Mouse (Mus musculus): ENCODE results near the gene Golph3. TPM values are rescaled to one million over a fixed set of nuclear protein-coding genes. Genes with fewer than 3 reads are reported as not detected.
A peak's percentile ranks its signal among the peaks of the same experiment; 100 is the strongest.

The Golph3 gene
- polyA plus RNA-seq, 1 experiment from 2014 or later, result 47.1 TPM

- Histone ChIP-seq H3K9ac (no peak overlapping the region), H3K4me3 (replicated peaks) (no peak overlapping the region), H3K4me2 (no peak overlapping the region), H3K4me1 (replicated peaks) (peaks cover 31% of the 10 kb centered on the region), H3K9me3 (replicated peaks) (no peaks in the 10 kb centered on the region), H3K27ac (replicated peaks) (no peak overlapping the region), H3K36me3 (replicated peaks) (no peaks in the 10 kb centered on the region), H3K27me3 (peaks cover 5% of the 10 kb centered on the region)
- WGBS (ENCODE audit: insufficient replicate concordance), result 65% methylated on average over 8 of the region's 8 CpGs
- ATAC-seq (ENCODE audit: insufficient read depth), result no peak
These were observed 2.8 kb upstream of the Golph3 start for GRCm38 (mm10) chr15:12318451-12318850.

GRCm38 (mm10) chr15:12319889-12320288 lies 1.4 kb upstream of the Golph3 start:
- H3K27ac ChIP-seq (replicated peaks), result no peak overlapping the region
- WGBS (ENCODE audit: insufficient replicate concordance), result 46% methylated on average over 5 of the region's 5 CpGs
- H3K4me1 ChIP-seq (replicated peaks), result peaks cover 37% of the 10 kb centered on the region
- ATAC-seq (ENCODE audit: insufficient read depth), result no peak
- peak overlapping the region; percentile 100; the same call in 1 of the 2 replicates for H3K4me3 ChIP-seq (replicated peaks)
- H3K9ac ChIP-seq, result no peak overlapping the region
- no peaks in the 10 kb centered on the region for H3K36me3 ChIP-seq (replicated peaks)
- peak overlapping the region; percentile 92 for H3K4me2 ChIP-seq
- peaks cover 5% of the 10 kb centered on the region for H3K27me3 ChIP-seq
- H3K9me3 ChIP-seq (replicated peaks), result no peaks in the 10 kb centered on the region

- ATAC-seq (ENCODE audit: insufficient read depth), result peak; percentile 16
- peaks cover 5% of the 10 kb centered on the region for H3K27me3 ChIP-seq
- peaks cover under 1% of the 10 kb centered on the region; the same call in 1 of the 2 replicates for H3K36me3 ChIP-seq (replicated peaks)
- H3K9ac ChIP-seq, result peak overlapping the region; percentile 100
- H3K4me2 ChIP-seq, result peak overlapping the region; percentile 92
- peak overlapping the region; percentile 100 for H3K4me3 ChIP-seq (replicated peaks)
- H3K4me1 ChIP-seq (replicated peaks), result peaks cover 41% of the 10 kb centered on the region
- WGBS (ENCODE audit: insufficient replicate concordance), result 3% methylated on average over 22 of the region's 22 CpGs
- peak overlapping the region; percentile 94 for H3K27ac ChIP-seq (replicated peaks)
- no peaks in the 10 kb centered on the region for H3K9me3 ChIP-seq (replicated peaks)
These were observed 684 bp upstream of the Golph3 start for GRCm38 (mm10) chr15:12320441-12321090.

- H3K9ac ChIP-seq, result peak within 1 kb of the TSS; percentile 100
- no peaks in the 10 kb centered on the region for H3K9me3 ChIP-seq (replicated peaks)
- peaks cover 5% of the 10 kb centered on the region for H3K27me3 ChIP-seq
- H3K4me2 ChIP-seq, result peak within 1 kb of the TSS; percentile 92
- H3K36me3 ChIP-seq (replicated peaks), result peaks cover 4% of the 10 kb centered on the region
- peak; percentile 42 for ATAC-seq (ENCODE audit: insufficient read depth)
- under 1% methylated on average over 68 of the region's 70 CpGs for WGBS (ENCODE audit: insufficient replicate concordance)
- peaks cover 49% of the 10 kb centered on the region for H3K4me1 ChIP-seq (replicated peaks)
- H3K27ac ChIP-seq (replicated peaks), result peak within 1 kb of the TSS; percentile 94
- H3K4me3 ChIP-seq (replicated peaks), result peak within 1 kb of the TSS; percentile 100
These were observed 755 bp downstream of the Golph3 start, which contains the start of gene 1810049J17Rik for GRCm38 (mm10) chr15:12321788-12322621. Gene 1810049J17Rik, minus strand, starts transcription at chr15:12321899.

GRCm38 (mm10) chr15:12322676-12323402 lies 1.6 kb downstream of the Golph3 start:
- WGBS (ENCODE audit: insufficient replicate concordance), result 12% methylated on average over 9 of the region's 9 CpGs
- H3K27me3 ChIP-seq, result peaks cover 5% of the 10 kb centered on the region
- H3K4me2 ChIP-seq, result peak overlapping the region; percentile 92
- peaks cover 10% of the 10 kb centered on the region for H3K36me3 ChIP-seq (replicated peaks)
- no peak for ATAC-seq (ENCODE audit: insufficient read depth)
- peak overlapping the region; percentile 94 for H3K27ac ChIP-seq (replicated peaks)
- H3K9me3 ChIP-seq (replicated peaks), result no peaks in the 10 kb centered on the region
- H3K4me3 ChIP-seq (replicated peaks), result peak overlapping the region; percentile 100
- H3K9ac ChIP-seq, result peak overlapping the region; percentile 100
- peaks cover 48% of the 10 kb centered on the region for H3K4me1 ChIP-seq (replicated peaks)

- Histone ChIP-seq H3K27me3 (peaks cover 5% of the 10 kb centered on the region), H3K4me2 (peak overlapping the region; percentile 92), H3K9me3 (replicated peaks) (no peaks in the 10 kb centered on the region), H3K4me3 (replicated peaks) (no peak overlapping the region; the same call in 1 of the 2 replicates), H3K27ac (replicated peaks) (no peak overlapping the region), H3K4me1 (replicated peaks) (peaks cover 54% of the 10 kb centered on the region), H3K36me3 (replicated peaks) (peaks cover 10% of the 10 kb centered on the region), H3K9ac (no peak overlapping the region)
- ATAC-seq (ENCODE audit: insufficient read depth), result no peak
- 90% methylated on average over 1 of the region's 1 CpGs for WGBS (ENCODE audit: insufficient replicate concordance)
These were observed 3.1 kb downstream of the Golph3 start for GRCm38 (mm10) chr15:12324326-12324725.

- H3K9me3 ChIP-seq (replicated peaks), result no peaks in the 10 kb centered on the region
- no peak for ATAC-seq (ENCODE audit: insufficient read depth)
- H3K4me3 ChIP-seq (replicated peaks), result no peak overlapping the region
- no peak overlapping the region for H3K4me2 ChIP-seq
- H3K27ac ChIP-seq (replicated peaks), result no peak overlapping the region
- no peak overlapping the region for H3K9ac ChIP-seq
- no peaks in the 10 kb centered on the region for H3K27me3 ChIP-seq
- peaks cover 58% of the 10 kb centered on the region for H3K4me1 ChIP-seq (replicated peaks)
- 65% methylated on average over 3 of the region's 3 CpGs for WGBS (ENCODE audit: insufficient replicate concordance)
- peaks cover 10% of the 10 kb centered on the region for H3K36me3 ChIP-seq (replicated peaks)
These were observed 9.1 kb downstream of the Golph3 start for GRCm38 (mm10) chr15:12330389-12330788.

GRCm38 (mm10) chr15:12330892-12331291 lies 9.6 kb downstream of the Golph3 start:
- Histone ChIP-seq H3K4me1 (replicated peaks) (peaks cover 55% of the 10 kb centered on the region), H3K27ac (replicated peaks) (no peak overlapping the region), H3K4me2 (no peak overlapping the region), H3K9me3 (replicated peaks) (no peaks in the 10 kb centered on the region), H3K27me3 (no peaks in the 10 kb centered on the region), H3K4me3 (replicated peaks) (no peak overlapping the region), H3K36me3 (replicated peaks) (peaks cover 6% of the 10 kb centered on the region), H3K9ac (no peak overlapping the region)
- ATAC-seq (ENCODE audit: insufficient read depth), result no peak

- no peak overlapping the region for H3K9ac ChIP-seq
- no peak overlapping the region for H3K4me2 ChIP-seq
- no peak overlapping the region for H3K4me3 ChIP-seq (replicated peaks)
- 0 out of 2 replicates have a peak, but pooled peaks cover 6% of the 10 kb centered on the region for H3K36me3 ChIP-seq (replicated peaks)
- no peaks in the 10 kb centered on the region for H3K9me3 ChIP-seq (replicated peaks)
- ATAC-seq (ENCODE audit: insufficient read depth), result no peak
- H3K4me1 ChIP-seq (replicated peaks), result peaks cover 55% of the 10 kb centered on the region
- H3K27ac ChIP-seq (replicated peaks), result no peak overlapping the region
- WGBS (ENCODE audit: insufficient replicate concordance), result 59% methylated on average over 1 of the region's 1 CpGs
- H3K27me3 ChIP-seq, result no peaks in the 10 kb centered on the region
These were observed 10.1 kb downstream of the Golph3 start for GRCm38 (mm10) chr15:12331300-12331699.

- no peaks in the 10 kb centered on the region for H3K9me3 ChIP-seq (replicated peaks)
- H3K9ac ChIP-seq, result no peak overlapping the region
- peaks cover 68% of the 10 kb centered on the region for H3K4me1 ChIP-seq (replicated peaks)
- no peaks in the 10 kb centered on the region for H3K36me3 ChIP-seq (replicated peaks)
- H3K4me3 ChIP-seq (replicated peaks), result no peak overlapping the region
- 70% methylated on average over 4 of the region's 4 CpGs for WGBS (ENCODE audit: insufficient replicate concordance)
- no peak overlapping the region for H3K27ac ChIP-seq (replicated peaks)
- ATAC-seq (ENCODE audit: insufficient read depth), result no peak
- H3K4me2 ChIP-seq, result no peak overlapping the region
- H3K27me3 ChIP-seq, result no peaks in the 10 kb centered on the region
These were observed 13.1 kb downstream of the Golph3 start for GRCm38 (mm10) chr15:12334381-12334780.
